Mouse (Mus musculus) heart, adult 2 months (tissue): Measurements from ENCODE around the gene Sik2. TPM values are rescaled to one million over a fixed set of nuclear protein-coding genes. Genes with fewer than 3 reads are reported as not detected.

Source experiments
- DNase-seq, 2 experiments: peaks; one replicate each; pipeline ENCODE4 v3.0.0; 2021
- H3K27ac ChIP-seq: fragments of 200-600 bp; 2 replicates; pipeline ENCODE4 v1.8.1; 2022
- H3K27me3 ChIP-seq: fragments of 200-500 bp; 2 replicates; pipeline ENCODE4 v1.6.1; 2012; ENCODE audit warnings: mild to moderate bottlenecking, low read length, inconsistent platforms, mixed read lengths; ENCODE audit not compliant: control insufficient read depth, insufficient read depth
- H3K36me3 ChIP-seq: fragments of 200-500 bp; 2 replicates; pipeline ENCODE4 v1.6.1; 2012; ENCODE audit warnings: low read length, inconsistent platforms; ENCODE audit not compliant: control insufficient read depth, insufficient read depth
- H3K4me1 ChIP-seq: fragments of 200-500 bp; 2 replicates; pipeline ENCODE4 v1.6.1; 2011; ENCODE audit warnings: low read length; ENCODE audit not compliant: control insufficient read depth, insufficient read depth
- H3K4me3 ChIP-seq: fragments of 200-600 bp; 2 replicates; pipeline ENCODE4 v1.8.1; 2022
- H3K79me2 ChIP-seq: fragments of 200-500 bp; replicated peaks from 2 replicates; pipeline ENCODE4 v1.6.1; 2012; ENCODE audit warnings: mild to moderate bottlenecking, inconsistent platforms, low read length, moderate library complexity, mixed read lengths; ENCODE audit not compliant: control insufficient read depth, insufficient read depth
- H3K9ac ChIP-seq: fragments of 200-500 bp; 2 replicates; pipeline ENCODE4 v1.6.1; 2012; ENCODE audit warnings: low read depth, mild to moderate bottlenecking, control low read depth, inconsistent platforms, low read length, mixed read lengths
- CTCF ChIP-seq: fragments of 200-600 bp; IDR thresholded peaks from 2 replicates; pipeline ENCODE4 v1.8.1; 2022; ENCODE audit warnings: antibody characterized with exemption, mild to moderate bottlenecking, moderate library complexity
- EP300 ChIP-seq: fragments of 200-500 bp; IDR thresholded peaks from 2 replicates; pipeline ENCODE4 v1.6.1; 2011; ENCODE audit warnings: low read depth, low read length, control low read depth; ENCODE audit not compliant: insufficient read depth
- POLR2A ChIP-seq: fragments of 200-500 bp; IDR thresholded peaks from 2 replicates; pipeline ENCODE4 v1.6.1; 2011; ENCODE audit warnings: mild to moderate bottlenecking, low read depth, low read length, control low read depth; ENCODE audit not compliant: insufficient read depth
- WGBS: fragments of 180-500 bp; shearing (Covaris S2); methylation state at CpG from one replicate; pipeline ENCODE4 v1.1.7; 2018; 5-methylcytosine and 5-hydroxymethylcytosine counted together
- intact Hi-C: fragments of 180-260 bp; cut with DNase I; formaldehyde crosslinking; loops from one replicate; pipeline ENCODE4 v1.15.1; 2025
- polyA plus RNA-seq: library from polyadenylated mRNA; depleted of rRNA; stranded (reverse); fragments of >200 nt; gene quantifications from 2 replicates; pipeline ENCODE4 v1.2.3, GENCODE M21; 2012
- total RNA-seq, 2 experiments: library from RNA; stranded (reverse); gene quantifications; 2 replicates each; pipeline ENCODE4 v1.2.3; 2021

Sik2 gene
- total and polyA plus RNA-seq, 3 experiments = 14.6 to 26.9 (median 22.2) TPM

GRCm38 (mm10) chr9:51020351-51020750, 11.5 kb upstream of the Sik2 start:
- WGBS = 37% methylated on average over 3 of the region's 3 CpGs
- no peak overlapping the region for H3K27ac ChIP-seq
- H3K27me3 ChIP-seq = no peaks in the 10 kb centered on the region
- intact Hi-C loops = no loop called here
- H3K79me2 ChIP-seq = no peaks in the 10 kb centered on the region
- H3K4me1 ChIP-seq = no peaks in the 10 kb centered on the region
- TF ChIP-seq CTCF (no peak), EP300 (no peak), POLR2A (no peak)
- H3K9ac ChIP-seq = no peak overlapping the region
- H3K36me3 ChIP-seq = no peaks in the 10 kb centered on the region
- DNase-seq = no peak
- H3K4me3 ChIP-seq = no peak overlapping the region

GRCm38 (mm10) chr9:51019670-51020069, 10.8 kb upstream of the Sik2 start:
- Histone ChIP-seq H3K27me3 (no peaks in the 10 kb centered on the region), H3K27ac (no peak overlapping the region), H3K4me3 (no peak overlapping the region), H3K36me3 (no peaks in the 10 kb centered on the region), H3K4me1 (no peaks in the 10 kb centered on the region), H3K9ac (no peak overlapping the region), H3K79me2 (no peaks in the 10 kb centered on the region)
- TF ChIP-seq POLR2A = no peak
- no peak for TF ChIP-seq EP300
- no peak for TF ChIP-seq CTCF
- intact Hi-C loops = no loop called here
- no peak for DNase-seq
- 75% methylated on average over 7 of the region's 7 CpGs for WGBS

GRCm38 (mm10) chr9:51015732-51016131, 6.9 kb upstream of the Sik2 start:
- no peak overlapping the region for H3K4me3 ChIP-seq
- 9% methylated on average over 4 of the region's 4 CpGs for WGBS
- H3K9ac ChIP-seq = no peak overlapping the region
- H3K79me2 ChIP-seq = no peaks in the 10 kb centered on the region
- H3K36me3 ChIP-seq = no peaks in the 10 kb centered on the region
- H3K27me3 ChIP-seq = no peaks in the 10 kb centered on the region
- no peak for TF ChIP-seq POLR2A
- TF ChIP-seq CTCF = no peak
- TF ChIP-seq EP300 = no peak
- intact Hi-C loops = no loop called here
- H3K4me1 ChIP-seq = no peaks in the 10 kb centered on the region
- peak in 1 of 2 experiments; percentile 6 for DNase-seq
- no peak overlapping the region for H3K27ac ChIP-seq

GRCm38 (mm10) chr9:51013644-51014043, 4.8 kb upstream of the Sik2 start:
- Histone ChIP-seq H3K9ac (no peak overlapping the region), H3K27me3 (no peaks in the 10 kb centered on the region), H3K36me3 (no peaks in the 10 kb centered on the region), H3K4me3 (no peak overlapping the region), H3K4me1 (no peaks in the 10 kb centered on the region), H3K79me2 (no peaks in the 10 kb centered on the region), H3K27ac (no peak overlapping the region)
- no peak for TF ChIP-seq CTCF
- TF ChIP-seq POLR2A = no peak
- no peak for TF ChIP-seq EP300
- intact Hi-C loops = loop anchor here (5.0 kb wide), 2 partner anchors 139 to 211 kb away; no protein-coding TSS in a partner anchor
- WGBS = 84% methylated on average over 1 of the region's 1 CpGs
- DNase-seq = no peak

- Histone ChIP-seq H3K79me2 (no peaks in the 10 kb centered on the region), H3K9ac (no peak overlapping the region), H3K27ac (no peak overlapping the region; the same call in 1 of the 2 replicates), H3K36me3 (no peaks in the 10 kb centered on the region; the same call in 1 of the 2 replicates), H3K4me1 (peaks cover 1% of the 10 kb centered on the region; the same call in 1 of the 2 replicates), H3K27me3 (no peaks in the 10 kb centered on the region), H3K4me3 (peak overlapping the region; percentile 22; the same call in 1 of the 2 replicates)
- 7% methylated on average over 6 of the region's 6 CpGs for WGBS
- DNase-seq = no peak
- no peak for TF ChIP-seq EP300
- TF ChIP-seq CTCF = no peak
- no peak for TF ChIP-seq POLR2A
- intact Hi-C loops = loop anchor here (1.0 kb wide), 1 partner anchor 160 kb away; no protein-coding TSS in a partner anchor
Observed at GRCm38 (mm10) chr9:51009656-51009950, 730 bp upstream of the Sik2 start.

GRCm38 (mm10) chr9:51008068-51008840, 619 bp downstream of the Sik2 start:
- DNase-seq = no peak
- Histone ChIP-seq H3K27me3 (no peaks in the 10 kb centered on the region), H3K4me3 (peak overlapping the region; percentile 72), H3K4me1 (peaks cover 1% of the 10 kb centered on the region; the same call in 1 of the 2 replicates), H3K9ac (peak overlapping the region; percentile 96), H3K79me2 (no peaks in the 10 kb centered on the region), H3K36me3 (no peaks in the 10 kb centered on the region; the same call in 1 of the 2 replicates), H3K27ac (peak overlapping the region; percentile 89)
- intact Hi-C loops = no loop called here
- TF ChIP-seq CTCF (no peak), POLR2A (no peak), EP300 (no peak)
- WGBS = under 1% methylated on average over 63 of the region's 65 CpGs
